Mouse (Mus musculus): ENCODE data around the gene Tmem170b.

DNA sequence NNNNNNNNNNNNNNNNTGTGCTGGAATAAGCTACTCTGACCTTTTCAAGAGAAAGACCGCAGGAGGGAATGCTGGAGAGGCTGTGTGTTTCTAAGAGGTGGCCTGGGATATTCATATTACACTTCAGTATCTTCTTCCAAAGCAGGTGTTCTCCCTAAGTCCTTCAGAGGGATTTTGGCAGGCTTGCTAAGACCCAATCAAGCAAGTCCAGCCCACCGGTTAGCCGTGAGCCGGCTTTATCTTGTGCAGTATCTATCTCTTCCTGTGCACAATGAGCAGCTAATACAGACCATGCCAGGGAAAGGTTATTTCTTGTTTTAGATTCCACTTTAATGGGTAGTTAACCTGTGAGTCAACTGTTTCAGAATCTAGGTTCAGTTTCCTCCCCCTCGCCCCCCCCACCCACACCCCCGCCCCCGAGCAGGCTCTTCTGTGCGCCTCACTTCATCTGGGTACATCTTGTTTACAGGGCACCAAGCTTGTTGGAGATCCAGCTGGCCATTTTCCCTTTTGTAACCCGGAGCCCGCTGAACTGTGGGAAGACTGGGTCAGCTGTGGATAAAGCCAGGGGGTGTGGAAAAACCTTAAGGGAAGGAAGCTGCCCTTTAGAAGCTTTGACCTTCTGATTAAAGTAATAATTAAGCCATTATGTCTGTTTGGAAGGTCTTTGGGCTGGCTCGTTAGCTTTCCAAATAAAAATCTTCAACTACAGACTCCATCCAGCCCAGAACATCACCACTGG, 54.5 kb downstream of the Tmem170b start:
- TF ChIP-seq CTCF (IDR thresholded peaks at IDR 0.05; ENCODE audit: insufficient read depth, low read length) = no peak
- no peak for TF ChIP-seq POLR2A (IDR thresholded peaks at IDR 0.05; ENCODE audit: borderline replicate concordance, extremely low read depth, low read depth, low read length)

Measured in lung, adult 2 months (tissue).